Mouse (Mus musculus) lung, postnatal 25 days (tissue): ENCODE measurements around the gene Adcy4.

Source experiments
- DNase-seq: peaks from one replicate; pipeline ENCODE4 v3.0.0; 2022; ENCODE audit warnings: low spot score

Adcy4 gene

GRCm38 (mm10) chr14:55758363-55758784 lies 25.5 kb downstream of the Adcy4 start, which contains the start of gene Cideb:
Gene Cideb, minus strand, starts transcription at chr14:55758458.
- DNase-seq: peak; percentile 63

GRCm38 (mm10) chr14:55757566-55757965 lies 26.3 kb downstream of the Adcy4 start:
- no peak for DNase-seq

GRCm38 (mm10) chr14:55747051-55747847 lies 36.6 kb downstream of the Adcy4 start:
- no peak for DNase-seq

- DNase-seq: no peak
Measured at GRCm38 (mm10) chr14:55745861-55746237, 38.0 kb downstream of the Adcy4 start.

- DNase-seq: peak; percentile 87
Measured at GRCm38 (mm10) chr14:55745180-55745860, 38.6 kb downstream of the Adcy4 start, which contains the start of the genes Dhrs1 and Nop9. Gene Dhrs1, minus strand, starts transcription at chr14:55745690. Gene Nop9, plus strand, starts transcription at chr14:55745693.

GRCm38 (mm10) chr14:55743711-55744110 lies 40.2 kb downstream of the Adcy4 start:
- peak; percentile 90 for DNase-seq

- no peak for DNase-seq
Measured at GRCm38 (mm10) chr14:55737086-55737687, 46.7 kb downstream of the Adcy4 start.

GRCm38 (mm10) chr14:55735758-55736157 lies 48.1 kb downstream of the Adcy4 start:
- no peak for DNase-seq

- DNase-seq: no peak
Measured at GRCm38 (mm10) chr14:55735334-55735733, 48.6 kb downstream of the Adcy4 start.

- DNase-seq: no peak
Measured at GRCm38 (mm10) chr14:55734869-55735268, 49.0 kb downstream of the Adcy4 start.

GRCm38 (mm10) chr14:55733889-55734288 lies 50.0 kb downstream of the Adcy4 start:
- no peak for DNase-seq

GRCm38 (mm10) chr14:55730531-55731032 lies 53.3 kb downstream of the Adcy4 start:
- DNase-seq: no peak

- DNase-seq: no peak
Measured at GRCm38 (mm10) chr14:55730116-55730515, 53.8 kb downstream of the Adcy4 start.

- peak; percentile 50 for DNase-seq
Measured at GRCm38 (mm10) chr14:55727889-55728685, 55.8 kb downstream of the Adcy4 start.

- DNase-seq: no peak
Measured at GRCm38 (mm10) chr14:55726261-55726660, 57.6 kb downstream of the Adcy4 start.

- peak; percentile 82 for DNase-seq
Measured at GRCm38 (mm10) chr14:55724411-55724871, 59.5 kb downstream of the Adcy4 start.

- DNase-seq: no peak
Measured at GRCm38 (mm10) chr14:55723433-55723832, 60.5 kb downstream of the Adcy4 start.

- no peak for DNase-seq
Measured at GRCm38 (mm10) chr14:55722438-55722945, 61.4 kb downstream of the Adcy4 start.

- DNase-seq: peak; percentile 93
Measured at GRCm38 (mm10) chr14:55721700-55722437, 62.0 kb downstream of the Adcy4 start, which contains the start of gene Rabggta. Gene Rabggta, minus strand, starts transcription at chr14:55722263.

- no peak for DNase-seq
Measured at GRCm38 (mm10) chr14:55721076-55721475, 62.8 kb downstream of the Adcy4 start.
